Mouse (Mus musculus) CH12.LX (cell line): Measurements from ENCODE around the gene 8030474K03Rik. TPM values are rescaled to one million over a fixed set of nuclear protein-coding genes. Genes with fewer than 3 reads are reported as not detected.

Source experiments
- DNase-seq: peaks from one replicate; pipeline ENCODE4 v3.0.0-alpha.2; 2013; ENCODE audit errors: extremely low read depth
- H3K27ac ChIP-seq: 2 replicates; pipeline ENCODE4 v1.5.1; 2012; ENCODE audit warnings: low read depth, mild to moderate bottlenecking, control low read depth, moderate library complexity; ENCODE audit not compliant: insufficient read depth
- H3K27me3 ChIP-seq: replicated peaks from 2 replicates; pipeline ENCODE3; 2012; ENCODE audit warnings: inconsistent platforms
- H3K36me3 ChIP-seq, 2 experiments: replicated peaks in 1 of 2; 2 replicates each; pipeline versions ENCODE3 to v1.6.1; 2012; ENCODE audit warnings: inconsistent platforms in 1 of 2, low read length in 1 of 2, mild to moderate bottlenecking in 1 of 2, mixed read lengths in 1 of 2, moderate library complexity in 1 of 2; ENCODE audit not compliant: control insufficient read depth in 1 of 2, insufficient read depth in 1 of 2
- H3K4me1 ChIP-seq, 2 experiments: 2 replicates each; pipeline ENCODE4 v1.6.1; 2012; ENCODE audit warnings: inconsistent platforms in 1 of 2, moderate library complexity in 1 of 2; ENCODE audit not compliant: insufficient read depth in 2 of 2, control insufficient read depth in 1 of 2
- H3K4me2 ChIP-seq: 2 replicates; pipeline ENCODE4 v1.6.1; 2012; ENCODE audit warnings: low read depth, mild to moderate bottlenecking, control low read depth; ENCODE audit not compliant: poor library complexity, insufficient read depth, severe bottlenecking
- H3K4me3 ChIP-seq, 3 experiments: fragments of 150-350 bp in 1 of 3; sonication (generic) in 1 of 3; replicated peaks in 1 of 3; 2 replicates each; pipeline versions ENCODE3 to v1.5.1; 2011 to 2012; ENCODE audit warnings: low read depth in 2 of 3, low read length in 2 of 3, mild to moderate bottlenecking in 2 of 3, moderate library complexity in 2 of 3, control low read depth in 1 of 3, improper control_type of control experiment in 1 of 3, inconsistent platforms in 1 of 3, mixed read lengths in 1 of 3; ENCODE audit not compliant: poor library complexity in 1 of 3
- H3K79me2 ChIP-seq: replicated peaks from 2 replicates; pipeline ENCODE4 v1.6.1; 2012; ENCODE audit warnings: mild to moderate bottlenecking, moderate library complexity; ENCODE audit not compliant: control insufficient read depth, poor library complexity, insufficient read depth, severe bottlenecking; ENCODE audit errors: extremely low read depth
- H3K9ac ChIP-seq: 2 replicates; pipeline ENCODE4 v1.6.1; 2012; ENCODE audit warnings: low read depth, mild to moderate bottlenecking, control low read depth, moderate library complexity; ENCODE audit not compliant: insufficient read depth
- H3K9me3 ChIP-seq: replicated peaks from 2 replicates; pipeline ENCODE3; 2012; ENCODE audit warnings: low read length, inconsistent platforms, mixed read lengths
- CTCF ChIP-seq, 2 experiments: IDR thresholded peaks in 1 of 2; conservative IDR thresholded peaks in 1 of 2; 2 replicates each; pipeline ENCODE4 v1.5.1; 2011 to 2012; ENCODE audit warnings: low read depth in 2 of 2, low read length in 2 of 2, improper control_type of control experiment in 1 of 2, inconsistent platforms in 1 of 2, mild to moderate bottlenecking in 1 of 2, moderate library complexity in 1 of 2
- ETS1 ChIP-seq: conservative IDR thresholded peaks from 2 replicates; pipeline ENCODE4 v1.6.1; 2012; ENCODE audit warnings: low read depth, mild to moderate bottlenecking, inconsistent platforms, low read length, improper control_type of control experiment, moderate library complexity
- GABPA ChIP-seq: IDR thresholded peaks from 2 replicates; pipeline ENCODE4 v1.6.1; 2012; ENCODE audit warnings: low read depth, low read length, improper control_type of control experiment, inconsistent platforms; ENCODE audit not compliant: insufficient replicate concordance
- KAT2A ChIP-seq: IDR thresholded peaks from 2 replicates; pipeline ENCODE4 v1.6.1; 2012; ENCODE audit warnings: low read length, improper control_type of control experiment, inconsistent platforms; ENCODE audit not compliant: insufficient replicate concordance
- MAFK ChIP-seq: IDR thresholded peaks from 2 replicates; pipeline ENCODE4 v1.6.1; 2011; ENCODE audit warnings: low read length, improper control_type of control experiment; ENCODE audit not compliant: insufficient replicate concordance
- MEF2A ChIP-seq: IDR thresholded peaks from 2 replicates; pipeline ENCODE4 v1.6.1; 2014; ENCODE audit warnings: low read depth, mild to moderate bottlenecking, inconsistent platforms, low read length, improper control_type of control experiment, borderline replicate concordance
- MYC ChIP-seq: IDR thresholded peaks from 2 replicates; pipeline ENCODE4 v1.6.1; 2011; ENCODE audit warnings: low read depth, mild to moderate bottlenecking, improper control_type of control experiment, low read length
- NRF1 ChIP-seq: IDR thresholded peaks from 2 replicates; pipeline ENCODE4 v1.6.1; 2014; ENCODE audit warnings: low read depth, mild to moderate bottlenecking, inconsistent platforms, low read length, improper control_type of control experiment, moderate library complexity
- RAD21 ChIP-seq: IDR thresholded peaks from 2 replicates; pipeline ENCODE4 v1.6.1; 2011; ENCODE audit warnings: low read depth, mild to moderate bottlenecking, low read length, improper control_type of control experiment, moderate library complexity
- RCOR1 ChIP-seq: conservative IDR thresholded peaks from 2 replicates; pipeline ENCODE4 v1.6.1; 2012; ENCODE audit warnings: low read depth, mild to moderate bottlenecking, inconsistent platforms, low read length, improper control_type of control experiment
- SIN3A ChIP-seq: IDR thresholded peaks from 2 replicates; pipeline ENCODE4 v1.6.1; 2012; ENCODE audit warnings: low read length, improper control_type of control experiment, inconsistent platforms
- SMC3 ChIP-seq: IDR thresholded peaks from 2 replicates; pipeline ENCODE4 v1.6.1; 2011; ENCODE audit warnings: low read depth, low read length, improper control_type of control experiment
- TCF12 ChIP-seq: IDR thresholded peaks from 2 replicates; pipeline ENCODE4 v1.6.1; 2014; ENCODE audit warnings: low read depth, mild to moderate bottlenecking, inconsistent platforms, low read length, improper control_type of control experiment
- UBTF ChIP-seq: IDR thresholded peaks from 2 replicates; pipeline ENCODE4 v1.6.1; 2012; ENCODE audit warnings: low read depth, mild to moderate bottlenecking, inconsistent platforms, low read length, improper control_type of control experiment, moderate library complexity
- USF2 ChIP-seq: conservative IDR thresholded peaks from 2 replicates; pipeline ENCODE4 v1.6.1; 2011; ENCODE audit warnings: low read depth, low read length, improper control_type of control experiment
- ZMIZ1 ChIP-seq: IDR thresholded peaks from 2 replicates; pipeline ENCODE4 v1.6.1; 2012; ENCODE audit warnings: low read depth, mild to moderate bottlenecking, inconsistent platforms, low read length, improper control_type of control experiment
- dilution Hi-C: fragments of 300-500 bp; cut with MboI; formaldehyde crosslinking; loops from 2 replicates; pipeline ENCODE4 v1.14.3; 2020; ENCODE audit warnings: low sequenced_read_pairs; ENCODE audit not compliant: extremely low pct_unique_long_range_greater_than_20kb, extremely low pct_ligation_motif_present
- in situ Hi-C: fragments of 300-500 bp; cut with MboI; formaldehyde crosslinking; loops from 3 replicates; pipeline ENCODE4 v1.14.3; 2019; ENCODE audit warnings: low sequenced_read_pairs, low pct_ligation_motif_present, low pct_unique_long_range_greater_than_20kb, mixed read lengths
- polyA plus RNA-seq: library from polyadenylated mRNA; unstranded; fragments of >175 nt; gene quantifications from 2 replicates; pipeline ENCODE4 v1.2.1, GENCODE M21; 2012; ENCODE audit warnings: low read depth; ENCODE audit not compliant: insufficient read length
- total RNA-seq, 2 experiments: library from RNA; depleted of rRNA; stranded (reverse); fragments of 300-350 nt in 1 of 2; fragments of >200 nt in 1 of 2; gene quantifications; 2 replicates each; pipeline ENCODE4 v1.2.3; 2012 to 2014

The 8030474K03Rik gene
- total and polyA plus RNA-seq, 3 experiments = not detected

DNA sequence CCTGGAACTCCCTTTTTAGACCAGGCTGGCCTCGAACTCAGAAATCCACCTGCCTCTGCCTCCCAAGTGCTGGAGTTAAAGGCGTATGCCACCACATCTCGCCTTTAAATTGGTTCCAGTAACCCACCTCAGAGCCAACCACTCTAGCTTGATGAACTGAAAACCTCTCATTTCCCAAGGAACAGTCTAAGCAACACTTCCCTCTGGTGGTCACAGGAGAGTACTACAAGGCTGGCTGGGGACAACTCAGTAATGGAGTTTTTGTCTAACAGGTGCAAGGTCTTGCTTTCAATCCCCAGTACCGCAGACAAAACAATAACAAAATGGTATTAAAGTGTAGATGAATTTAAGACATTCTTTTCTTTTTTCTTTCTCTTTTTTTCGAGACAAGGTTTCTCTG is 22.4 kb upstream of the 8030474K03Rik start (continued):
- TF ChIP-seq UBTF (no peak), ETS1 (no peak), USF2 (no peak), CTCF (conservative IDR thresholded peaks at IDR 0.05 in 1 of 2, IDR thresholded peaks at IDR 0.05 in 1 of 2; ENCODE audit: low read depth in 2 of 2, low read length in 2 of 2) (peak; percentile 69 to 70), NRF1 (no peak)

DNA sequence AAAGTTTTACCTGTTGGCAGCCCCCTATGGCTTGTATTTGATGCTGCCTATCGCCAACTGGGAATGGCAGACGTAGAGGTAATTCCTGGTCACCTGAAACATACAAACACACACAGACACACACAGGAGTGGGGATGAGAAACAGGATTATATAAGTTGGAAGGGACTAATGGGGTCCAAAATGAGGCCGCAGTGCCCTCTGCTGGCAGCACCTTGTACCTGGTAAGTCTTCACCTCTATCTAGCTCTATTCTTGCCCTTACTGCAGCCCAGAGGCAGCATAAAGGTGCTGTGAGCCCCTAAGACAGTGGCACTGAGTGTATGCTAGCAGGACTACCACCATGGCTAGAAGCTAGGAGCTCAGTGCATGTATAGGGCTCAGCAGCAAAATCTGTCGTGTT is 2.9 kb upstream of the 8030474K03Rik start:
- Histone ChIP-seq H3K9me3 (no peaks in the 10 kb centered on the region), H3K27me3 (no peaks in the 10 kb centered on the region), H3K4me2 (no peak overlapping the region), H3K27ac (no peak overlapping the region), H3K36me3 (no peaks in the 10 kb centered on the region), H3K4me1 (no peaks in the 10 kb centered on the region), H3K4me3 (no peak overlapping the region), H3K79me2 (no peaks in the 10 kb centered on the region), H3K9ac (no peak overlapping the region)
- dilution Hi-C loops (no loop called here), in situ Hi-C loops (no loop called here)
- peak; percentile 42 for DNase-seq
- TF ChIP-seq RCOR1 (no peak), CTCF (conservative IDR thresholded peaks at IDR 0.05 in 1 of 2, IDR thresholded peaks at IDR 0.05 in 1 of 2; ENCODE audit: low read depth in 2 of 2, low read length in 2 of 2) (peak; percentile 54 to 70), SMC3 (peak; percentile 41), SIN3A (no peak), MAFK (no peak), RAD21 (peak; percentile 75), TCF12 (no peak), MYC (no peak), ZMIZ1 (no peak), GABPA (no peak), KAT2A (no peak)

DNA sequence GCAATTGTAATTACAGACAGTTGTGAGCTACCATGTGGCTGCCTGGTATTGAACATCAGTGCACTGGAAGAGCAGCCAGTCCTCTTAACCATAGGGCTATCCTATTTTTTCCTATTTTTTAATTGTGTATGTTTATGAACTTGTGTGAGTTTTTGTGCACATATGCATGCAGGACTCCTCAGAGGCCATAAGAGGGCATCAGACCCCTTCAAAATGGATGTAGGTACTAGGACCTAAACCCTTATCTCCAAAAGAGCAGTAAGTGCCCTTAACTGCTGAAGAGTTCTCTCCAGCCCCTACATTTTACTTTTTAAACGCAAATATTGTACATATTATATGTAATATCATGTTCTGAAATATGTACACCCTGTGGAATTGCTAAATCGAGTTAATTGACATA is 11.1 kb downstream of the 8030474K03Rik start:
- Histone ChIP-seq H3K36me3 (no peaks in the 10 kb centered on the region), H3K9ac (no peak overlapping the region), H3K27ac (no peak overlapping the region), H3K9me3 (no peaks in the 10 kb centered on the region), H3K4me2 (no peak overlapping the region), H3K4me1 (no peaks in the 10 kb centered on the region), H3K27me3 (no peaks in the 10 kb centered on the region), H3K4me3 (no peak overlapping the region), H3K79me2 (no peaks in the 10 kb centered on the region)
- peak; percentile 48 for TF ChIP-seq SMC3
- no peak for TF ChIP-seq KAT2A
- no peak for TF ChIP-seq ETS1
- TF ChIP-seq MEF2A = no peak
- TF ChIP-seq RAD21 = peak; percentile 65
- TF ChIP-seq CTCF (conservative IDR thresholded peaks at IDR 0.05 in 1 of 2, IDR thresholded peaks at IDR 0.05 in 1 of 2; ENCODE audit: low read depth in 2 of 2, low read length in 2 of 2) = peak in 1 of 2 experiments; percentile 66; a peak in 2 of 4 replicates
- DNase-seq = peak; percentile 23
- in situ Hi-C loops = no loop called here
- dilution Hi-C loops = no loop called here
